Mouse (Mus musculus) small intestine, adult 2 months (tissue): ENCODE results near the gene Atxn7l3b.

Experiments used
- CTCF ChIP-seq: fragments of 200-500 bp; IDR thresholded peaks from 2 replicates; pipeline ENCODE4 v1.5.1; 2012; ENCODE audit warnings: low read depth, mild to moderate bottlenecking, control low read depth, inconsistent platforms, low read length, moderate library complexity, mixed read lengths; ENCODE audit not compliant: insufficient replicate concordance, insufficient read length; ENCODE audit errors: extremely low read depth
- POLR2A ChIP-seq: fragments of 200-500 bp; IDR thresholded peaks from 2 replicates; pipeline ENCODE4 v1.6.1; 2012; ENCODE audit warnings: low read depth, mild to moderate bottlenecking, control low read depth, inconsistent platforms, low read length, moderate library complexity

DNA sequence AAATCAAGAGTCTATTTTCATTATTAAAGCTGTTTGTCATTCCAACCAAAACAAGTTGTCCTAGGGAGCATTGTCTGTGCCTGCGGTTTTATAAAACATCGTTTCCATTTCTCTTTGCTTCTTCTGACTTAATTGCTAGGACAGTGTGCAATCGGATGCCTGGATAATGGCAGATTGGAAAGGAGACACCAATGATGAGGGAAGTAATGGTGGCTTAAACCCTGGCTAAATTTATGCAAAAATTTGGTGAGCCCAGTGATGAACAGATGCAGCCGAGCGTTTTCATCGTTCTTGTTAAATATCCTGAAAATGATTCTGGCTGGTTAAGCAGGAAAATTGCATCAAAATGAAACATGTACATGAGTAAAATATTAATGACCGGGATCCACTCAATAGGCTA is 28.6 kb downstream of the Atxn7l3b start:
- no peak for TF ChIP-seq CTCF
- no peak for TF ChIP-seq POLR2A
